Mouse (Mus musculus): ENCODE results near the gene Itfg1.

DNA sequence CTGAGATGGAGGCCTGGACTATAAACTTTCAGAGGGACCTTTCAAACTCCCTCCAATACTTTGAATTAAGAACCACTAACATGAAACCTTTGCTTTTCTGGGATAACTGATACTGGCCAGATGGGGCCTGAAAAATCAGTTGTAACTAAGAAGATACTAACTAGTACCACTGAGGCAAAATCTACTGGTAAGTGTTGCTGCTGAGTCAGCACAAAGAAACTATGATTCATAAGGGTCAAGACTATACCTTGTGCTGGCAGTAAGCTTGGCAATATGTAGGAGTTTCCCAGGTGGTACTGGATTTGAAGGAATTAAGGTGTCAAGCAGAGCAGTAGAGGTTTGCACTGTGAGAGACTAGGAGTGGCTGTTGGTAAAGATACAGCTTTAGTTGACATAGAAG is 27.1 kb downstream of the Itfg1 start:
- TF ChIP-seq CTCF (IDR thresholded peaks at IDR 0.05; ENCODE audit: low read depth) (no peak), EP300 (IDR thresholded peaks at IDR 0.05; ENCODE audit: low read depth) (no peak)

Data from liver, postnatal 0 days (tissue).